Mouse (Mus musculus): ENCODE results near the gene Kazn.
A peak's percentile ranks its signal among the peaks of the same experiment; 100 is the strongest.

Kazn gene

GRCm38 (mm10) chr4:142079629-142080486, 159.3 kb downstream of the Kazn start:
- DNase-seq (ENCODE audit: low spot score in 2 of 2): peak in 1 of 2 experiments; percentile 29

GRCm38 (mm10) chr4:142077572-142078271, 161.5 kb downstream of the Kazn start:
- peak; percentile 60 to 65 for DNase-seq (ENCODE audit: low spot score in 2 of 2)

GRCm38 (mm10) chr4:142076883-142077282, 162.3 kb downstream of the Kazn start:
- DNase-seq (ENCODE audit: low spot score in 2 of 2): peak in 1 of 2 experiments; percentile 18

GRCm38 (mm10) chr4:142075931-142076330, 163.3 kb downstream of the Kazn start:
- no peak for DNase-seq (ENCODE audit: low spot score in 2 of 2)

- DNase-seq (ENCODE audit: low spot score in 2 of 2): no peak
Measured at GRCm38 (mm10) chr4:142074060-142074732, 165.0 kb downstream of the Kazn start.

- DNase-seq (ENCODE audit: low spot score in 2 of 2): no peak
Measured at GRCm38 (mm10) chr4:142071243-142071991, 167.8 kb downstream of the Kazn start.

GRCm38 (mm10) chr4:142070840-142071239, 168.4 kb downstream of the Kazn start:
- no peak for DNase-seq (ENCODE audit: low spot score in 2 of 2)

- no peak for DNase-seq (ENCODE audit: low spot score in 2 of 2)
Measured at GRCm38 (mm10) chr4:142068899-142069812, 170.0 kb downstream of the Kazn start.

GRCm38 (mm10) chr4:142066576-142066975, 172.6 kb downstream of the Kazn start:
- DNase-seq (ENCODE audit: low spot score in 2 of 2): no peak

- no peak for DNase-seq (ENCODE audit: low spot score in 2 of 2)
Measured at GRCm38 (mm10) chr4:142065835-142066234, 173.4 kb downstream of the Kazn start.

- DNase-seq (ENCODE audit: low spot score in 2 of 2): no peak
Measured at GRCm38 (mm10) chr4:142065270-142065669, 173.9 kb downstream of the Kazn start.

GRCm38 (mm10) chr4:142064582-142065228, 174.5 kb downstream of the Kazn start:
- no peak for DNase-seq (ENCODE audit: low spot score in 2 of 2)

GRCm38 (mm10) chr4:142063057-142063534, 176.1 kb downstream of the Kazn start:
- no peak for DNase-seq (ENCODE audit: low spot score in 2 of 2)

GRCm38 (mm10) chr4:142061485-142062240, 177.5 kb downstream of the Kazn start:
- no peak for DNase-seq (ENCODE audit: low spot score in 2 of 2)

GRCm38 (mm10) chr4:142060455-142061378, 178.5 kb downstream of the Kazn start:
- DNase-seq (ENCODE audit: low spot score in 2 of 2): no peak

GRCm38 (mm10) chr4:142059841-142060193, 179.4 kb downstream of the Kazn start:
- DNase-seq (ENCODE audit: low spot score in 2 of 2): no peak

- DNase-seq (ENCODE audit: low spot score in 2 of 2): no peak
Measured at GRCm38 (mm10) chr4:142059113-142059840, 179.9 kb downstream of the Kazn start.

Measured in natural killer cell, adult 2 months (primary cell).